Mouse (Mus musculus): ENCODE measurements around the gene Crhr2. TPM values are rescaled to one million over a fixed set of nuclear protein-coding genes. Genes with fewer than 3 reads are reported as not detected.

Crhr2 gene
- 1 to 10 TPM; 2.1 to 2.6 TPM for total RNA-seq (2021)

DNA sequence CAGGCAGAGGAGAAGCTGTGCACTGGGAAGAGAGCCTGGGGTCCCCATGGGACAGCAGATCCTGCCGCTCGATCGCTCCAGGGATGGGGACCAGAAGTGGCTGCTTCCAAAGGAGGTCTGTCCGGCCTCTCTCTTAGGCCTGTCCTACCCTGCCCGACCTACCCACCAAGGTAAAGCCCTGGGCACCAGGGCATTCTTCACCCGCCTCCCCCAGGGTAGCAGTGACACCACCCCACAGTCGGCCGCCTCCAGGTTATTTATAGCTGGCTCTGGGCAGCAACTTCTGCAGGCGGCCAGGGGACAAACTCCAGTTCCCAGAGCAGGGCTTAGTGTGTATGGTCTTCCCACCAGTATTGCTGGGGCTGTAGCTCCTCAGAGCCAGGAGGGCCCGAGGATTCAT, at the start of gene Crhr2:
TSS of gene Crhr2 (minus strand) at position 223 of the 400 bp plus-strand sequence.
- intact Hi-C loops (cut with DNase I), result no loop called here
- DNase-seq (ENCODE audit: low spot score in 2 of 2), result no peak

DNA sequence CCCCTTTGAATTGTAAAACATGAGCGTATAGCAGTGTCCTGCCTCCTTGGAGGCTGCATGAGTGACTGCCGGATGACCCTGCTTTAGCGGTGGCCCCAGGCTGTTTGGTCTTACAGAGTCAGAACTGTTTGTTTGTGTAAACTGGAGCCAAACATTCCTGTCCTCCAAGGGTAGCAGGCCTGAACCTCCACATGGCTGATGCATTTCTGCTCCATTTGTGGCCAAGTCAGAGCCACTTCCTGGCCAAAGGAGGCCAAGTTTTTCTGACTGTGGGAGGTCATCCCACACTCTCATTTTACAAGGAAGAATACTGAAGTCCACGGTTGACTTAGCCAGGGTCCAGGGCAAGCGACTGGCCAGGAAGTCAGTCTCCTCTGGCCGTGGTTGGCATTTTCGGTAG, 46.7 kb upstream of the Crhr2 start:
- intact Hi-C loops (cut with DNase I), result no loop called here

DNA sequence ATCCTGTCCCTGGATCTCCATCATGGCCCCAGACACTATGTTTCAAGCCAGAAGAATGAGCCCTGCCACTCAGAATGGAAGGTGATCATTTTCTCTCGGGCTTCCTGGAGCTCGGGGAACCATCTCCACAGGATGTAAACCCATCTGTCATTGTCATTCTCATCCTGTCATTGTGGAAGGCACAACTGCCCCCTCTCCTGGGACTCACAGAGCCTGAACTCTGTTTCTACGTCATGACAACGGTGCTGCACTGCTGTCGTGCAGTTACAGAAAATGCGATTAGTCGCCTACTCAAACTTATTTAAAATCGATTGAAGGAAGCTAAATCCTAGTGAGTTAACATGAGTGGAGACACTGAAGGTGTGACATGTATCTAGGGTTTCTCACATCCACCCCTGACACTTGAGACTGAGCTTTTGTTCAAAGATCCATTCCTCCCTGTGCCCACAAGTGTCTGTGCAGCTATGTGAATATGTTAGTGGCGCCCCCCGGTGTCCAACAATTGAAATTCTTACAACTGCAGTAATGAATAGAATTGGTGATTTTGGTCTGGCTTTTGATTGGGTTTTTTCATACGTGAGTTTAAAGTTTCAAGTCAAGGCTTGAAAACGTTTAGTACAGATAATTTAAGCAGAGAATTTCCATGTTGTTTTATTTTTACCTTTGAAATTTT, 44.4 kb upstream of the Crhr2 start:
- DNase-seq (ENCODE audit: low spot score in 2 of 2), result no peak
- intact Hi-C loops (cut with DNase I), result no loop called here

More for the DNA sequence above, 46.7 kb upstream of the Crhr2 start:
- no peak for DNase-seq (ENCODE audit: low spot score in 2 of 2)

DNA sequence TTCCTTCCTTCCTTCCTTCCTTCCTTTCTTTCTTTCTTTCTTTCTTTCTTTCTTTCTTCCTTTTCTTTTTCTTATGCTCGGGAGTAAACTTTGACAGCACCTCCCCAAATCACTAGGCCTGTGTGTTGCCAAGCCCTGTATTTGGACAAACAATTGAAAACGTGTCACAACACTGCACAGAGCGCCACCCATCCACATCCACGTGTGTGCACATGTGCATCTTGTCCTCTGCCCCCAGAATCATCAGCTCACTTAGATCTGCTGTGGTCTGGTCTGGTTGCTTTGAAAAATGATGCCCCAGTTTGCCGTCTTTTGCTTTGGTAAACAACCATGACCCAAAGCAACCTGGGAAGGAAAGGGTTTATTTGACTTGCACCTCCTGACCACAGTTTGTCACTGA, 43.1 kb upstream of the Crhr2 start:
- intact Hi-C loops (cut with DNase I), result no loop called here
- DNase-seq (ENCODE audit: low spot score in 2 of 2), result no peak

DNA sequence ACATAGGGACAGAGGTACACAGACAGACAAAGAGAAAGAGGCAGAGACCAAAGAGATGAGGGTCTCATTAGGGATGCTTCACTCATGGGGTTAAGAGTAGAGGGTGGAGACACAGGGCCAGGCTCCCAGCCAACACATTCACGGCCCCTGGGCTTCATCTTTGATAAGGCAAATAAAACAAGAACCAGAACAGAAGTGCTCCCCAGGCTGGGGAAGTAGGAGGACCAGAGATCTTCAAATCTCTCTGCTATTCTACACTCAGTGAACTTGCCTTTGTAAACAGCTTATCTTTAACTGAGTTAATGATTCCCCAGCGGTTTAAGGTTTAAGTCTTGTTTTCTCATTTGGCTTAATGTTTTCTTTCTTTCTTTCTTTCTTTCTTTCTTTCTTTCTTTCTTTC, 42.6 kb upstream of the Crhr2 start:
- DNase-seq (ENCODE audit: low spot score in 2 of 2), result no peak
- intact Hi-C loops (cut with DNase I), result no loop called here

DNA sequence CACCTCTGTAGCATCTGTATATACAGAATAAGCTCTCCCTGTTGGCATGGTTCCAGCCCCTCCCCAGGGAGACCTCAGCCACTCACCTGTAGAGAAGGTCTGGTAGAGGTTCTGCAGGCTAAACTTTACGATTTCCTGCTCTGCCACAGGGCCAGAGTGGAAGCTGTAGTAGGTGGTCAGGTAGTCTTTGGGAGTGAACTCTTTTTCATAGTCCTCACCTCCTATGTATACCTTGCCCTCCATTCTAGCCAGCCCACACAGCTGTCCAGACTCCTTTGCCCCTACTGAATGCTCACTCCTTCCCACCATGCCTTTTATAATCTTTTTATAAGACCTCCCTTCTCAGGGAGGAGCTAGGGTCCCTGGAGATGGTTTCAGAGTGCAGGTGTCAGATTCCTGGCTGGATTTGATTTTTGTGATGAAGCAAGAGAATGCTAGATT, 41.9 kb upstream of the Crhr2 start, which contains the start of gene Inmt:
TSS of gene Inmt (minus strand) at position 303 of the 441 bp plus-strand sequence.
- DNase-seq (ENCODE audit: low spot score in 2 of 2), result no peak

DNA sequence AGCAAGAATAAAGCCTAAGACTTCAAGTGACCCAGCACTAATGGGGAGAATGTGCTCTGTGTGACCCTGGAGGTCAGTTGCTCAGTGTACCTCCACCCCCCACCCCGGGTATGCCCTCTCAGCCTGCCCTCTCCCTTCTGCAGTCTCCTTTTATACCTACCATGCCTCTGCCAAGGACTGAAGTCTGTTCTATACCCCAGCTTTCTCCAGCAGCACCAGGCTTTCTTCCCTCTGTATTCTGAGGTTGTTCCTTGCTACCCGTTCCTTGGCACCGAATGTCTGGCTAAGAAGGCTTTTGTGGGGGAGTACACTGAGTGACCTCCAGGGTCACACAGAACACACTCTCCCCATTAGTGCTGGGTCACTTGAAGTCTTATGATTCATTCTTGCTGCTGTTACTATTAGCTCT, 41.1 kb upstream of the Crhr2 start:
- DNase-seq (ENCODE audit: low spot score in 2 of 2), result no peak
- intact Hi-C loops (cut with DNase I), result no loop called here

More for the DNA sequence above, 41.9 kb upstream of the Crhr2 start, which contains the start of gene Inmt:
- intact Hi-C loops (cut with DNase I), result no loop called here

DNA sequence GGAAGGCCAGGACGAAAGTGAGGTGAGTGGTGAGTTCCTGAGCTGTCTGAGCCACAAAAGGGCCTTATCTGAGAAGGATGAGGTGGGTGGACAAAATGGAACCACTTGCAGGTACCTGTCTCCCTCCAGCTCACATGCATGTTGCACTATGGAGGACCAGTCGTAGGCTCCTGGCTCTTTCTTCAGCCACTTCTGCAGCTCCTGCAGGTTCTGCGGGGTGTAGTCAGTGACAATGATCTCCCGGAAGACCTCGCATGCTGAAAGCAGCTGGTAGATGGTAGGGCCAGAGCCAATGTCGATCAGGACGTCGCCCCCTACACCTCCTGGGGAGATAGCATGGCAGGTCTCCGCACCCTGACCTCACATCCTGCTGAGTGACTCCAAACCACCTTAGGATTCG, 40.4 kb upstream of the Crhr2 start:
- DNase-seq (ENCODE audit: low spot score in 2 of 2), result no peak
- intact Hi-C loops (cut with DNase I), result no loop called here

DNA sequence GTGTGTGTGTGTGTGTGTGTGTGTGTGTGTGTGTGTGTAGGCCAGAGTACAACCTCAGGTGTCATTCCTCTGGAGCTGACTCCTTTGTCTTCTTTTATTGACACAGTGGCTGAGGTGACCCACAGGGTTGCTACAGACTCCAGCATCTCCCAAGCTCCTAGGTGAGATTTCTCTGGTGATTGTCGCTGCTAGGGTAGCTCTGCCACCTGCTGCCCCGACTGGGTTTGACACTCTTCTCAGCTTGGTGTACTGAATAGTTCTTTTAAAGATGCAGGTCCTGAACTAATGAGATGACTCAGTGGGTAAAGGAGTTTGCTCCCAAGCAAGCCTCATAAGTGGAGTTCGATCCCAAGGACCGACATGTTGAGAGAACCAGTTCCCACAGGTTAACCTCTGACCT, 38.8 kb upstream of the Crhr2 start:
- no peak for DNase-seq (ENCODE audit: low spot score in 2 of 2)
- intact Hi-C loops (cut with DNase I), result no loop called here

DNA sequence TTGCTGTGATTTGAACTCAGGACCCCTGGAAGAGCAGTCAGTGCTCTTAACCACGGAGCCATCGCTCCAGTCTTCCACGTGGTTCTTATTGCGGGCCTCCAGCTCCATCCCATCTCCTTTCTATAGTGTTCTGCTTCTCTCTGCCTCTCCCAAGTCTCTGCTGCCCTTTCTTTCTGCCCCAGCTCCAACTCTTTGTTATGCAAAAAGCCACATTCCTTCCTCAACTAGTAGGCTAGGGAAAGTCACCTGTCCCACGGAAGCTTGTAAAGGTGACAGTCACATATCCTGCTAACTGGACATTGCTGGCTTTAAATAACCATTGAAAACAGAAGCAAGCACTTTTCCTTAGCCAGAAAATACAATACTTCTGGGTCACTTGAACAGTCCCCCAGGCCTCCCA, 37.0 kb upstream of the Crhr2 start:
- intact Hi-C loops (cut with DNase I), result loop anchor here (5.0 to 10.0 kb wide), 3 partner anchors 93 to 465 kb away; no protein-coding TSS in a partner anchor
- DNase-seq (ENCODE audit: low spot score in 2 of 2), result no peak

DNA sequence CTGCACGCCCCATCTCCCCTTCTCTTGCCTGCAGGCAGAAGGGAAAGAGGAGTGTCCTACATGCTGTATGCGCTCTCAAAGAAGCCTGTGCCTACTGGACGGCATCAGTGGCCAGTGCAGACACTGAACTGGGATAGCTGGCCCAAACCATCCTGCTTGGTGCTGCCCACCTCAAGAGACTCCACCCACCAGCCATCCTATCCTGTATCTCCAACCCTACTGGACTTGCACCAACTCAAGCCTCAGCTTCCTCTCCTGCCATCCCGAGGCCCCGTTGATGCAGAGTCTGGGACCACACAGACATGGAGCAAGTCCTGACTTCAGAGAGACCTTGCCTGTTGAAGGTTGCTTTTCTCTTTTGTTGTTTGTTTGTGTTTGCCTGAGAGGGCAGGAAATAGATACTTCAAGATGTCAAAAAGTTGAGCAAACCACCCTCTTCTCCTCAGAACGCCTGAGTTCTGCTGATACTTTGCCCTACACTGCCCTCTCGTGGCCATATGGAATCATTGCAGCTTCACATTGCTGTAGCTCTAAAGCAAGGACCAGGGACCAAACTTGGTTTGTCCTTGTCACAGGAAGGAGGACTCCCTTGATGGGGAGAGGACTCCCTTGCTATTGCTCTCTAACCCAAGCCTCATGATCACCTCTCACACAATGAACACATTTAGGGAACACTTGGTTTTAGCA, 34.1 kb upstream of the Crhr2 start:
- intact Hi-C loops (cut with DNase I), result loop anchor here (1.0 to 10.0 kb wide), 4 partner anchors 90 to 462 kb away; no protein-coding TSS in a partner anchor
- DNase-seq (ENCODE audit: low spot score in 2 of 2), result peak; percentile 61 to 70

DNA sequence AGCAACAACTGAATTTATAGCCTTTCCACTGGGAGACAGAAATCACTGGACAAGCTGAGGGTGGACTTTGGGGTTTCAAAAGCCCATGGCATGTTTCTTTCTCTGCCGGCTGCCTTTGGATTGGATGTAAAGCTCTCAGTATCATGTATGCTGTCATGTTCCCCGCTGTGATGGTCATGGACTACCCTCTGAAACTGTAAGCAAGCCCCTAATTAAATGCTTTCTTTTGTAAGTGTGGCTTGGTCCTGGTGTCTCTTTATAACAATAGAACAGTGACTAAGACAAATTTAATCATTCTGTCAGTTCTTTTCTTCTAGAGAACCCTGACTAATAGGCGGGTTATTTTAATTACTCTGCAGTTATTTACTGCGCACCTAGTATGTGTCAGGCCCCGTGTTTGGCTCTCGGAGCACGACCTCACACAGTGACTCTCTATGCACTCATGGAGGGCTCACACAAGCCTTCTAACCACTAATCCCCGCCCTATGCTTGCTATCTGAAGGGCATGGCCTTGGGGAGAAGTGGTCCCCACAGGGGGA, 30.3 kb upstream of the Crhr2 start:
- intact Hi-C loops (cut with DNase I), result loop anchor here (10.0 kb wide), 1 partner anchor 458 kb away; no protein-coding TSS in a partner anchor
- no peak for DNase-seq (ENCODE audit: low spot score in 2 of 2)

DNA sequence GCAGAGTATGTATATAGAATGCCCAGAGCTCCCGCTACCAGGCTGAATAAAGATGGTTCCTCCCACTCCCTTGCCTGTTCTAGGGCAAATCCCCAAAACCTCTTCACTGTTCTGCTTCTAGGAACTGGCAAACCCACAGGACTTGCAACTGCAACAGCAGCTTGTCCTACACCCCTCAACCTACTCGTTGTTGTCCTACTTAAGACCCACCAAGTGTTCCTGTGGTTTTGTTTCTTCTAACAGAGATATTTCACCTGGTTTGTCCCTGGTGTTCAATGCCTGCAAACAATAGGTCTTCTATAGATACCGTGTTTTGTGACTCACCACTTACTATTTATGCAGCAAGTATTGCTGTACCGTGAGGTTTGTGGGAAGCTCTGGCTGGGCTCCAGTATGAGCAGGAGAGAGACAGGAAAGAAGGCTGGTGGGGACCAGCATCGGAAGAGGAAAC, 28.5 kb upstream of the Crhr2 start:
- intact Hi-C loops (cut with DNase I), result loop anchor here (10.0 kb wide), 1 partner anchor 457 kb away; no protein-coding TSS in a partner anchor
- peak; percentile 63 to 77 for DNase-seq (ENCODE audit: low spot score in 2 of 2)

DNA sequence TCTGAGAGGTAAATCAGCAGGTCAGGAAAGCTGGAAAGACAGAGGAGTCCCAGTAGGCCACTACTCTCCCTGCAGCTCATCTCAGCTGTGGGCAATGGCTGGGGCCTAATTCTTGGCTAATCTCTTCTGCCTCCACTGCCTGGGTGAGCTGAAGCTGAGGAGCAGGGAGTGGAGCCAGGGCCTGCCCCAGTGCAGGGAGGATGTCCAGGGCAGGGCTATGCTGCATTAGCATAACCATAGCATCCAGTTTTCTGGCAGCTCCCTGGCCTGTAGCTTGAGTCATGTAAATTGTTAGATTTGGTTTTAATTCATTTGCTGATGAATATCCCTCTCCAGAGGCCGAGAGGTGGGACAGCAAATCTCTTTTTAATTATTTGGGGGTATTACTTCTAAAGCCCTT, 26.4 kb upstream of the Crhr2 start:
- intact Hi-C loops (cut with DNase I), result loop anchor here (10.0 kb wide), 1 partner anchor 564 kb away; the partner anchor contains the start of genes Fkbp14 and Plekha8
- no peak for DNase-seq (ENCODE audit: low spot score in 2 of 2)

DNA sequence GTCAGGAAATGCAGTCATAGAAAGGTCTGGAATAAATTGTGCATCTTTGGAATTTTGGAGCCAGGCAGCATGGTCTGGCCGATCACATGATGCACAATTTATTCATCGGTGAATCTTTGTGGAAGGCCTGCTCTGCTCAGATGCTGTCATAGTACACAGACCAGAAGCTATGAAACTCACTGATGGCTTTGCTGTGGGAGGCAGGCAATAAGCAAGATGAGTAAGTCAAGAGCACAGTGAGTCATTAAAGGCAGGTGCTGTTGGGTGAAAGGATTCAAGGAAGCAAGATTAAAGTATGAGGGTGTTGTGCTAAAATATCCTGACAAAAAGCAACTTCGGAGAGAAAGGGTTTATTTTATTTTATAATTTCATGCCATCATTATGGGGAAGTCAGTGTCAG, 19.4 kb upstream of the Crhr2 start:
- no peak for DNase-seq (ENCODE audit: low spot score in 2 of 2)

DNA sequence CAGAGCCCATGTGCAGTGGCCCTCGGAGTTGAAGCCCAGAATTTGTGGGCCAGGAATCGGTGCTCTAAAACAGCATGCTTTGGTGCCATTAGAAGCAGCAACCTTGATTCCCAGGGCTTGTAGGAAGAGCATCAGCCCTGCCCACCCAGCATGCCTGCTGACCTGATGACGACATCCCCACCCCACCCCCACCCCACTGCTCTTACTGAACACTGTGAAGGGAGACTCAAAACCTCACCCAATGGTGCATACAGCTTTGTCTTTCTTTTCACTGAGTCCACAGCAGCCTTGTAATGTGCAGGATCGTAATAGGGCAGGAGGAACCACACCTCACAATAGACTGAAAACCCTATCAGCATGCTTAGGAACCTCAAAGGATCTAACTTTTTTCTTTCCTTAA, 13.3 kb upstream of the Crhr2 start:
- DNase-seq (ENCODE audit: low spot score in 2 of 2), result no peak
- intact Hi-C loops (cut with DNase I), result no loop called here

More for the DNA sequence above, 19.4 kb upstream of the Crhr2 start:
- intact Hi-C loops (cut with DNase I), result loop anchor here (10.0 kb wide), 1 partner anchor 557 kb away; the partner anchor contains the start of genes Fkbp14 and Plekha8

DNA sequence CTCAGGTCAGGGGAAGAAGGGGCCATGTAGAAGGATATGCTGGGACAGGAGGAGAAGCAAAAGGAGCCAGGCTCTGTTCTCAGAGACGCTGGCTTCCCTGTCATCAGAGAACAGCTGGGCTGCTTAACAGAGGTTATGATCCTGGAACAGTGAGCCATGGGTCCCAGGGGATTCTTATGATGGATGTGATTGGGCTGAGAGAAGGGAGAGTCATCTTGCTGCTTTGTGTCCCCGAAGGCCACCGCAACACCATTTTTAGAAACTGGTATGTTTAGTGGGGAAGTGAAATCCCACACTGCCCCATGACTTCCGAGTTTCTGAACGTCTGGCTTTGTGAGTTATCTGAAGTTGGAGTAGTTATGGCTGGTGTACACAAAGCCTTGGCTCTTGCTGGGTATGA, 12.5 kb upstream of the Crhr2 start:
- intact Hi-C loops (cut with DNase I), result no loop called here

DNA sequence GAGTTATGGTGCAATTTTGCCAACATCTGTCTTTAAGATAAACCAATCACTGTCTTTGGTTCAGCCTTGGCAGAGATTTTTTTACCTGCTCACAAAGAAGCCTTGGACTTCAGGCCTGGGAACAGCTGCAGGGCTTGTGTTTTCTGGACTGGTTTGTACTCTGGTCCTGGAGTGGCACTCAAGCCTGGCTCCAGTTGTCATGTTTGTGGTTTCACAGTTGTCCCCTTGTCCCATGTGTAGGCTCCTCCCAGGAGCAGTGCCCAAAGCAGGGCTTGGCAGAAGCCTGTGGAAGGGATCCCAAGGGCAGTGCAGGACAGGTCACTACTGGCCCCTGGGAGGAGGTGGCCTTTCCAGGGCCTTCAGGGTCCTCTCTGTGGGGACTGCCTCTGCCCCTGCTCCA, 5.5 kb upstream of the Crhr2 start:
- DNase-seq (ENCODE audit: low spot score in 2 of 2), result no peak
- intact Hi-C loops (cut with DNase I), result no loop called here

More for the DNA sequence above, 12.5 kb upstream of the Crhr2 start:
- DNase-seq (ENCODE audit: low spot score in 2 of 2), result no peak

DNA sequence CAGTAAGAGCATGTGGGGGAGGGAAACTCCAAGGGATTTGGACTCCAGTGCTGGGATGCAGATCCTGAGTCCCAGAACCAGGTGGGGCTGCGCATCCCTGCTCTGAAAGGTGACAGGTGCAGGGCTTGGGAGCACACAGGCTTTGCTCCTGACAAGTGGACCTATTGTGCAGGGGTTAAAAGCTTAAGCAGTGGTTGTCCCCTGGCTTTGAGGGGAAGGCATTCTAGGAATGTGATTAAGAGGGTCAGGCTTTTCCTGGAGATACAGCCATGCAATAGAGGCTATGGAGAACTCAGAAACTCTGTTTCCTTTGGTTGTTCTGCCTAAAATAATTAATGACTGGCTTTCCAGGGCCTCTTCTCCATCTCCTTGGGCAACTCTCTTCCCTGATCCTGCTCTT, 609 bp upstream of the Crhr2 start:
- intact Hi-C loops (cut with DNase I), result no loop called here
- DNase-seq (ENCODE audit: low spot score in 2 of 2), result no peak

DNA sequence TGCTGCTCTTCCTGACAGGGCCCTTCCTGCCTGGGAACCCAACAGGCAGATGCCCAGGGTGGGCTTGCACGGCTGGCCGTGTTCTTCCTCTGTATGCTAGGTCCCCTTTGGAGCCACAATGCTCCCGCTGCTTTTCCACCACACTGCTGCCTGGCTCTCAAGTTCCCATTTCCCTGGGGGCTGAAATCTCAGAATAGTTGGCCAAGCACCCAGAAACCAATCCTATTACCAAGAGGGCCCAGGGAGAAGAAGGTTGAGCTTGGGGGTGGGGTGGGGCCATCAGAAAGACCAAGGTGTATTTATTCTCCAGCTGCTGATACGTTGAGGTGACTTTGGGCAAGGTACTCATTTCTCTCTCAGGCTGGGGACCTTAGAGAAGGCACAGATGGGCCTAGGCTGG, 1.5 kb downstream of the Crhr2 start:
- intact Hi-C loops (cut with DNase I), result no loop called here
- no peak for DNase-seq (ENCODE audit: low spot score in 2 of 2)
